ENCODE assay signal across 8 mouse cellular contexts in the genomic region with DNA sequence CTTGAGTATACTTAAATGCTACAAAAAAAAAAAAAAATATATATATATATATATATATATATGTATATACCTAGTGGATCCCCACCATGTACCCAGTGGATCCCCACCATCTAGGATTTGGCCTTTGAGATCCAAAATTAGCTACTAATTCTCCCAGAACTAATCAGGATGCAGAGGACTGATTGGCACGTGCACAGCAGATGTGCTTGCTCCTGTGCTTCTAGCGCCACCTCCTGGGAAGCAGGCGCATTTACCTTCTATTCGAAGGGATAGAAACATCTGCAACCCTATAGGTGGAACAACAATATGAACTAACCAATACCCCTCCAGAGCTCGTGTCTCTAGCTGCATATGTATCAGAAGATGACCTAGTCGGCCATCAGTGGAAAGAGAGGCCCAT. TPM values are rescaled to one million over a fixed set of nuclear protein-coding genes. Genes with fewer than 3 reads are reported as not detected.
DNase-seq lines count a peak whose midpoint lies in the region; ATAC-seq lines count a peak whose summit lies in the region.

No protein-coding gene starts in this region.

- no peaks in the 10 kb centered on the region for H3K9me3 ChIP-seq in intestine, embryonic 16.5 days (ENCODE audit: control insufficient read depth, low read length)
- H3K9me3 ChIP-seq in midbrain, embryonic 11.5 days (ENCODE audit: control insufficient read depth, low read length): no peaks in the 10 kb centered on the region

- H3K4me1 ChIP-seq in intestine, embryonic 16.5 days (ENCODE audit: control insufficient read depth, insufficient read depth, low read length): 0 out of 2 replicates have a peak, but pooled peaks cover 2% of the 10 kb centered on the region
- peaks cover 2% of the 10 kb centered on the region for H3K4me1 ChIP-seq in midbrain, embryonic 11.5 days (ENCODE audit: control insufficient read depth, insufficient read depth, low read length)

- H3K4me2 ChIP-seq in intestine, embryonic 16.5 days (ENCODE audit: low read depth, low read length): no peak overlapping the region
- no peak overlapping the region for H3K4me2 ChIP-seq in midbrain, embryonic 11.5 days

- H3K27ac ChIP-seq in intestine, embryonic 16.5 days (ENCODE audit: low read length): no peak overlapping the region
- no peak overlapping the region for H3K27ac ChIP-seq in midbrain, embryonic 11.5 days (ENCODE audit: low read depth, low read length)

- H3K9ac ChIP-seq in intestine, embryonic 16.5 days (ENCODE audit: low read depth, low read length): no peak overlapping the region
- H3K9ac ChIP-seq in midbrain, embryonic 11.5 days (ENCODE audit: low read length): no peak overlapping the region

- intact Hi-C loops in left cerebral cortex, postnatal 36 days (cut with DNase I): loop anchor here (1.0 to 10.0 kb wide), 4 partner anchors 132 to 315 kb away; partner anchors contain the start of gene Atl2

- H3K27me3 ChIP-seq in intestine, embryonic 16.5 days (replicated peaks; ENCODE audit: control insufficient read depth, insufficient read depth, low read length): no peaks in the 10 kb centered on the region
- no peaks in the 10 kb centered on the region for H3K27me3 ChIP-seq in midbrain, embryonic 11.5 days (ENCODE audit: control insufficient read depth, insufficient read depth, low read length)

- ATAC-seq in granulocyte monocyte progenitor cell, adult 5-6 weeks (replicated peaks; ENCODE audit: poor library complexity, severe bottlenecking): peak; percentile 93
- peak; percentile 86 for ATAC-seq in intestine, embryonic 16.5 days
- ATAC-seq in midbrain, embryonic 11.5 days (ENCODE audit: low FRiP score): peak; percentile 78

- 0% methylated on average over 6 of the region's 6 CpGs for whole genome bisulfite sequencing in intestine, embryonic 16.5 days
- 3% methylated on average over 6 of the region's 6 CpGs for WGBS in midbrain, embryonic 11.5 days

- no peak overlapping the region for H3K4me3 ChIP-seq in intestine, embryonic 16.5 days (ENCODE audit: low read length)
- H3K4me3 ChIP-seq in midbrain, embryonic 11.5 days (ENCODE audit: low read depth, low read length): no peak overlapping the region

- peak; percentile 34 to 58 for DNase-seq in urinary bladder, adult 18-20 months (ENCODE audit: low spot score in 2 of 2)
- no peak for DNase-seq in urinary bladder, adult 2 months (ENCODE audit: low spot score)
- peak; percentile 64 for DNase-seq in embryo, embryonic 9.5 days (ENCODE audit: extremely low spot score)
- DNase-seq in left cerebral cortex, postnatal 36 days (ENCODE audit: low spot score in 2 of 2): peak; percentile 57 to 58
- peak; percentile 93 for DNase-seq in midbrain, embryonic 11.5 days (ENCODE audit: low spot score, missing footprints)
- DNase-seq in skeletal muscle tissue, adult 2 months (ENCODE audit: low read depth, low spot score): peak; percentile 72

- H3K36me3 ChIP-seq in intestine, embryonic 16.5 days (ENCODE audit: control insufficient read depth, insufficient read depth, low read length): no peaks in the 10 kb centered on the region
- no peaks in the 10 kb centered on the region for H3K36me3 ChIP-seq in midbrain, embryonic 11.5 days (ENCODE audit: control insufficient read depth, insufficient read depth, low read length)

RNA-seq across cellular contexts. Expression of gene Srsf7, which starts 27.1 kb away (rescaled TPM):
- polyA plus RNA-seq in urinary bladder, adult 2 months (2012; rRNA removed): 133 and 176 TPM in 2 replicates
- 481 and 582 TPM in 2 replicates for total RNA-seq in granulocyte monocyte progenitor cell, adult 5-6 weeks (2014; fragmentation: Nextera tagmentation)
- 445 and 565 TPM in 2 replicates for total RNA-seq in granulocyte monocyte progenitor cell, adult 5-6 weeks (2017)
- polyA plus RNA-seq in intestine, embryonic 16.5 days (2015; fragmentation: Nextera tagmentation; extraction: Ambion mirVana): 415 and 476 TPM in 2 replicates
- total RNA-seq in left cerebral cortex, postnatal 36 days (2021): 100 to 1,000 TPM in 1 of 2 experiments, 10 to 100 TPM in 1; 86.3 to 112 TPM
- 835 and 887 TPM in 2 replicates for polyA plus RNA-seq in midbrain, embryonic 11.5 days (2014; fragmentation: Nextera tagmentation; extraction: Ambion mirVana)

RNA-seq across cellular contexts. Expression of gene Ttc39d, which starts 27.3 kb away (rescaled TPM):
- polyA plus RNA-seq in urinary bladder, adult 2 months (2012; rRNA removed): 0.09 TPM in 1 of 2 replicates, not detected in the other
- not detected in 2 replicates for total RNA-seq in granulocyte monocyte progenitor cell, adult 5-6 weeks (2014; fragmentation: Nextera tagmentation)
- not detected in 2 replicates for total RNA-seq in granulocyte monocyte progenitor cell, adult 5-6 weeks (2017)
- polyA plus RNA-seq in intestine, embryonic 16.5 days (2015; fragmentation: Nextera tagmentation; extraction: Ambion mirVana): 0.07 TPM in 1 of 2 replicates, not detected in the other
- under 1 TPM in 1 of 2 experiments, not detected in 1; 0.43 TPM for total RNA-seq in left cerebral cortex, postnatal 36 days (2021)
- polyA plus RNA-seq in midbrain, embryonic 11.5 days (2014; fragmentation: Nextera tagmentation; extraction: Ambion mirVana): 0.08 TPM in 1 of 2 replicates, not detected in the other

RNA-seq across cellular contexts. Expression of gene Gemin6, which starts 44.3 kb away (rescaled TPM):
- 8.1 and 8.9 TPM in 2 replicates for polyA plus RNA-seq in urinary bladder, adult 2 months (2012; rRNA removed)
- 31.3 and 38.3 TPM in 2 replicates for total RNA-seq in granulocyte monocyte progenitor cell, adult 5-6 weeks (2014; fragmentation: Nextera tagmentation)
- 37.7 and 41.0 TPM in 2 replicates for total RNA-seq in granulocyte monocyte progenitor cell, adult 5-6 weeks (2017)
- 38.5 and 44.4 TPM in 2 replicates for polyA plus RNA-seq in intestine, embryonic 16.5 days (2015; fragmentation: Nextera tagmentation; extraction: Ambion mirVana)
- total RNA-seq in left cerebral cortex, postnatal 36 days (2021): 1 to 10 TPM; 6.2 to 6.6 TPM
- polyA plus RNA-seq in midbrain, embryonic 11.5 days (2014; fragmentation: Nextera tagmentation; extraction: Ambion mirVana): 42.1 and 42.2 TPM in 2 replicates

RNA-seq across cellular contexts. Expression of gene Galm, which starts 52.7 kb away (rescaled TPM):
- 10.7 and 12.7 TPM in 2 replicates for polyA plus RNA-seq in urinary bladder, adult 2 months (2012; rRNA removed)
- total RNA-seq in granulocyte monocyte progenitor cell, adult 5-6 weeks (2014; fragmentation: Nextera tagmentation): 6.1 and 12.2 TPM in 2 replicates
- 4.0 and 5.3 TPM in 2 replicates for total RNA-seq in granulocyte monocyte progenitor cell, adult 5-6 weeks (2017)
- 101 and 113 TPM in 2 replicates for polyA plus RNA-seq in intestine, embryonic 16.5 days (2015; fragmentation: Nextera tagmentation; extraction: Ambion mirVana)
- total RNA-seq in left cerebral cortex, postnatal 36 days (2021): 1 to 10 TPM; 2.6 to 2.7 TPM
- 7.1 and 7.6 TPM in 2 replicates for polyA plus RNA-seq in midbrain, embryonic 11.5 days (2014; fragmentation: Nextera tagmentation; extraction: Ambion mirVana)
